Mouse (Mus musculus) brain, embryonic 14.5 days (tissue): ENCODE measurements around the gene Marveld1. TPM values are rescaled to one million over a fixed set of nuclear protein-coding genes. Genes with fewer than 3 reads are reported as not detected.

ENCODE experiments used
- DNase-seq: peaks from one replicate; pipeline ENCODE4 v3.0.0-alpha.2; 2011; ENCODE audit warnings: low read depth
- CTCF ChIP-seq: fragments of 200-500 bp; IDR thresholded peaks from 2 replicates; pipeline ENCODE4 v1.5.1; 2012; ENCODE audit warnings: inconsistent platforms, mild to moderate bottlenecking, moderate library complexity, borderline replicate concordance; ENCODE audit not compliant: insufficient read depth, insufficient read length; ENCODE audit errors: extremely low read depth
- POLR2A ChIP-seq: fragments of 200-500 bp; IDR thresholded peaks from 2 replicates; pipeline ENCODE4 v1.6.1; 2012; ENCODE audit warnings: mild to moderate bottlenecking, inconsistent platforms, borderline replicate concordance; ENCODE audit not compliant: poor library complexity, insufficient read depth, insufficient read length, severe bottlenecking; ENCODE audit errors: extremely low read depth
- polyA plus RNA-seq: library from polyadenylated mRNA; depleted of rRNA; stranded (reverse); fragments of >200 nt; gene quantifications from 2 replicates; pipeline ENCODE4 v1.2.3, GENCODE M21; 2012; rRNA removed

Marveld1 gene
- 15.2 and 16.7 TPM in 2 replicates for polyA plus RNA-seq

GRCm38 (mm10) chr19:42147170-42147768, at the start of gene Marveld1:
Gene Marveld1, plus strand, starts transcription at chr19:42147400.
- no peak for TF ChIP-seq POLR2A

DNA sequence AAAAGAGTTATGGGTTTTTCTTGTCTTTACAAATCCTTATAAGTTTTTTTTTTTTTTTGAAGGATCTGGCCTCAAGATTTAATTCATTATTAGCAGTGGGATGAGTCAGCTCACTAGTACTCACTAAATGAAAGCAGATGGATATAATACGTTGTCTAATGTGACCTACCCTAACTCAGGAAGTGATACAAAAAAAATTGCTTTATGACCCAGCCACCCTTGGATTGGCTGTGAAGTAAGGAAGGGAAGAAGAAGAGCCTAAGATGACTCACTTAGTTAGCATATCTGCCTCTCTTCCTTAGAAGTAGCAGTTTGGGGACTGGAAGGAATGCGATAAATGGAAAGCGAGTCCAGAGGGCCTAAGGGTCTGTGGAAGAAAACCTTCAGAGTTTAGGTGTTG, 47.8 kb upstream of the Marveld1 start:
- TF ChIP-seq CTCF (no peak), POLR2A (no peak)
- no peak for DNase-seq

More at GRCm38 (mm10) chr19:42147170-42147768, at the start of gene Marveld1:
- peak; percentile 67 for DNase-seq

DNA sequence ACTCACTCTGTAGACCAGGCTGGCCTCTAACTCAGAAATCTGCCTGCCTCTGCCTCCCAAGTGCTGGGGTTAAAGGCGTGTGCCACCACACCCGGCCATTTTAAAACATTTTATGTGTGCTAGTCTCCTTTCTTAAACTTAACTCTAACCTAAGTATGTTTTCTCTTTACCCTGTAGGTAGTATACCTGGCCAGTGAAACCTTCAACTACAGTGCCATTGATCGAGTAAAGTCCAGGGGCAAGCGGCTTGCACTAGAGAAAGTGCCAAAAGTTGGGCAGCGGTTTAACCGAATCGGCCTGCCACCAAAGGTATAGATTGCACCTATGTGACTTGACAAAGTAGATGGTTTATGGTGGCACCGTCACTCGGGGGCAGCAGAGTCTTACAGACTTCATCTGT, 42.5 kb upstream of the Marveld1 start:
- DNase-seq, result no peak
- TF ChIP-seq POLR2A (no peak), CTCF (no peak)

- no peak for DNase-seq
- TF ChIP-seq CTCF (no peak), POLR2A (no peak)
Observed at GRCm38 (mm10) chr19:42115783-42116335, 31.3 kb upstream of the Marveld1 start.

- TF ChIP-seq POLR2A (no peak), CTCF (no peak)
- DNase-seq, result no peak
Observed at GRCm38 (mm10) chr19:42118142-42118541, 29.1 kb upstream of the Marveld1 start.

- TF ChIP-seq CTCF (no peak), POLR2A (no peak)
- DNase-seq, result no peak
Observed at GRCm38 (mm10) chr19:42118596-42118995, 28.6 kb upstream of the Marveld1 start.

DNA sequence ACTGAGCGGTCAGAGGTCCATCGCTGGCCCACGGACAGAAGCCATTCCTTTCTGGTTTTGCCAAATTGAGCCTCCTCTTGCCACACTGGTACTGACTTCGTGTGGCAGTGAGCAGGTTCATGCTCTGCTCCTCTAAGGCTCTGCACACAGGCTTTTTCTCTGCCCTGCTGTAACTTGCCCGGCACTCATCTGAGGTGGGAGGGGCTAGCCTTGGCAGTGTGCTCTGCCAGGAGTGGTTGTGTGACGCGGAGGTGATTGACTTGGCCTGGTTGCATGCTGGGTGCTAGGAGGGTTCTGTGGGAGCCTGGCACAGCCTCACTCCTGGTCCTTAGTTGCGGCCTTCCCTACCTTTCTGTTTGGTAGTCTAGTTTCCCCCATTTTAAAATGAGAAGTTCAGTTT, 26.7 kb upstream of the Marveld1 start:
- TF ChIP-seq POLR2A (no peak), CTCF (no peak)
- no peak for DNase-seq

DNA sequence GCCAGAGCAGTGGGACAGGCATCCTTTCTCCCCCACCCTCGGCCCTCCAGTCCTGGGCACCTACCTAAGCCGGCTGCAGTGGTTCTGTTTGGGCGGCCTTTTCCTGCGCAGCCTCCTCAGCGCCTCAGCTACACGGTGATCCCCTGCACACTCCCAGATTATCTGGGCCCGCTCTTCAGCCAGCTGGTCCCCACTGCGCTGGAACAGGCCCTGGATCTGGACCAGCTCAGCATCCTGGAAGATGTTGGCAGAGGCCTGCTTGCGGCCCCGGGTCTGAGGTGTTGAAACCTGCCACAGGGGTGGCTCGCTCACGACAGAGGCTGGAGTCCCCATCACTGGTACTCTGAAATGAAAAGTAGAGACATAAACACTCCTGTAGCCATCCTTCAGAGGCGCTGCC, 22.5 kb upstream of the Marveld1 start:
- TF ChIP-seq CTCF (no peak), POLR2A (no peak)
- no peak for DNase-seq

- DNase-seq, result no peak
- TF ChIP-seq CTCF (no peak), POLR2A (no peak)
Observed at GRCm38 (mm10) chr19:42125501-42126218, 21.5 kb upstream of the Marveld1 start.

DNA sequence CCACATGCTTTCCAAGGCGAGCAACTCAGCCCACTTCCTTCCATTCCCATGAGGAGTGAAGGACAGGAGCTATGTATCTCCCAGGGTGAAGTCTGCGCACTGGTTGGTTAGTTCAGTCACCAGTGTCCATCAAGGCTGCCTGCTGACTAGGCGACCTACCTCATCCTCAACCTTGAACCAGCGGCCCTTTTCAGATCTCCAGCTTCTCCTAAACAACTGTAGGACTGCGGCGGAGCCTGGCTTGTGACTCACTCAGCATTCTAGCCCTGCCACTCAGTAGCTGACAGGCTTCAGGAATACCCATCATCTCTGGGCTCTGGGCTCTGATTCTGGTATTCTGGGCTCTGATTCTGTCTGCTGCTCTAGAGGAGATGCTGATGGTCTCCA, 21.0 kb upstream of the Marveld1 start:
- no peak for TF ChIP-seq CTCF
- no peak for TF ChIP-seq POLR2A
- DNase-seq, result no peak

- TF ChIP-seq CTCF (no peak), POLR2A (no peak)
- DNase-seq, result no peak
Observed at GRCm38 (mm10) chr19:42127024-42127423, 20.2 kb upstream of the Marveld1 start.

DNA sequence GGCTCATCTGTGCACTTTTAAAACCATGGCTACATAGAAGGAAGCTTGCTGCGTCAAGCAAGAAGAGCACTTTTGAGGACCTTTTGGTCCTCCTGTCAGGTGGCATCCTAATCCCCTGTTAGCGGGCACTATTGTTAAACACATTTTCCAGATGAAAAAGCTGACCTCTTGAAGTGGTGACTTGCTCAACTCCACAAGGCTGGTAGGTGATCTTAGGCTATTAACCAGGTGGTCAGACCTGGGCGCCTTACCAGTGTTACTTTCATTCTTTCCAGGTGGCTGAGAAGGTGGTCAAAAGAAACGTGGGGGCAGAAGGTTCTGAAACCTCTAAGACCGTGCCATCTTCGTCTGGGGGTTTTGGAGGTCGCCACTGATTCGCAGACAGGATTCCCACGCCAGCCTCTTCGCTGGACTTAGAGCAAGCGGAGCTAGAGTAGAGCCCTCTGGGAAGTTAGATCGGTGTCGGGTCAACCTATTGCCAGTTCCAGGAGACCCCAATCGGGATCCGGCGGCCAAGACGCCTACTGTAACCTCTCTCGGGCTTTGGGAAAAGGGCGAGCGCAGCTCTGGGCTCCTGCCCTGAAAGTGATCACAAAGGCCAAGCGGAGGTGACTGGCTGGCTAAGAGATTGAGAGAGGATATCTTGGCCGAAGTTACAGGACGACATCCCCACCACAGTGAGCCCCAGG, 19.0 kb upstream of the Marveld1 start:
- no peak for TF ChIP-seq CTCF
- no peak for TF ChIP-seq POLR2A
- DNase-seq, result no peak

DNA sequence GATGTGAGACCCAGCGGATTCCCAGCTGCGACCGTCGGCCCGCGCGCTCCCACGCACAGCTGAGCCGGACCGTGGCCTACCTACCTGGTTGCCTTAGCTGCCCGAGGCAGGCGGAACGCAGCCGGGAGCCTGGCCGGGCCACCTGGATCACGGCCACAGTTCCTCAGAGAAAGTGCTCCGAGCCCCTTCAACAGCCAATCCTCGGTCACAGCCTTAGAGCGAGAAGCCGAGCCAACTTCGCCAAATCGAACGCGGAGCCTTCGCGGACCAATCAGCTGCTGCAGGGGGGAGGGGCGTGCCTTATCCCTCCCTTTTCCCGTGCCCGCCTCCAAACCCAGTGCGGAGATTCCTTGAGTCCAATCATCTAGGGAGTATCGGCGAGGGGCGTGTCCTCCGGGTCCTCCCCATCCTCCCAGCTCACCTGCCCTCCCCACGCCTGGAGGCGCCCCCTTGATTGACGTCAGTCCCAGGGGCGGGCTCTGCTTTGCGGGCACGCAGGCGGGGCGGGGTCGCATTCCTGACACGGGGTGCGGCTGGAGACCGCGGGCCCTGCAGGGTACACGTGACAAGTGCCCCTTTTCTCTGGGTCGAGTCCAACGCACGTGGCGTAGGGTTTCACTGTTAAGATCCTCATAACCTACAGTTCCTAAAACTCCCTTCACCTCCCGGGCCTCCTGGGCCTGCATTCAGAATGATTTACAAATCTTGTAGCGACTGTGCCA, 18.3 kb upstream of the Marveld1 start, which contains the start of gene Avpi1:
Avpi1 (minus strand) TSS at position 273 of the 722 bp plus-strand sequence.
- peak; percentile 99 for DNase-seq
- TF ChIP-seq CTCF, result no peak
- 0 out of 2 replicates have a peak, but pooled peaks have one; percentile 6 for TF ChIP-seq POLR2A
